Comparison of ENCODE assay signal across 8 mouse cellular contexts in genomic region chr1:151820457-151820856, GRCm38 (mm10).
DNase-seq lines count a peak whose midpoint lies in the region; ATAC-seq lines count a peak whose summit lies in the region.
"Had no signal": no experiment of that assay in that cellular context is flagged by ENCODE, and none has a peak within 500 bp of the region (broad histone marks: within the 10 kb centered on the region; RNA-seq: fewer than 3 reads in every experiment).

No protein-coding gene starts in this region.

- no peaks in the 10 kb centered on the region for H3K9me3 ChIP-seq in liver, embryonic 13.5 days (replicated peaks)
- H3K9me3 ChIP-seq: limb, embryonic 15.5 days had no signal

- no peak for ATAC-seq in liver, embryonic 13.5 days (ENCODE audit: low read depth)

- H3K36me3 ChIP-seq in liver, embryonic 13.5 days: peaks cover 33% of the 10 kb centered on the region

- H3K4me2 ChIP-seq in liver, embryonic 13.5 days: no peak overlapping the region
- H3K4me2 ChIP-seq: limb, embryonic 15.5 days had no signal

- 32% methylated on average over 5 of the region's 5 CpGs for WGBS in liver, embryonic 13.5 days (ENCODE audit: insufficient replicate concordance)

- no peak overlapping the region for H3K9ac ChIP-seq in liver, embryonic 13.5 days
- H3K9ac ChIP-seq: limb, embryonic 15.5 days had no signal

- no peaks in the 10 kb centered on the region for H3K4me1 ChIP-seq in liver, embryonic 13.5 days (replicated peaks)
- H3K4me1 ChIP-seq: limb, embryonic 15.5 days had no signal

- no peak overlapping the region for H3K27ac ChIP-seq in liver, embryonic 13.5 days
- H3K27ac ChIP-seq: limb, embryonic 15.5 days had no signal

- peak; percentile 75 for DNase-seq in urinary bladder, postnatal 14 days (ENCODE audit: low spot score)
- no peak for DNase-seq in urinary bladder, postnatal 10 days (ENCODE audit: low spot score)
- DNase-seq in adrenal gland, adult 2 months: peak; percentile 63
- DNase-seq in embryo, embryonic 11.5 days (ENCODE audit: low read depth, low spot score): peak; percentile 55
- DNase-seq in kidney, adult 8-10 months: peak; percentile 41 to 62
- peak; percentile 14 for DNase-seq in liver, embryonic 13.5 days
- peak; percentile 65 to 87 for DNase-seq in right cerebral cortex, adult 2 months (ENCODE audit: low spot score in 2 of 2)

- H3K27me3 ChIP-seq in liver, embryonic 13.5 days: no peaks in the 10 kb centered on the region
- H3K27me3 ChIP-seq: limb, embryonic 15.5 days had no signal

- H3K4me3 ChIP-seq in liver, embryonic 13.5 days (replicated peaks): no peak overlapping the region
- H3K4me3 ChIP-seq: limb, embryonic 15.5 days had no signal
